Mouse (Mus musculus): ENCODE data around the gene Zfp984.
"Not testable (repeated sequence)": the region's sequence is repeated elsewhere in the genome, so short reads cannot be mapped to it uniquely, and the experiment has no call there.

The Zfp984 gene

GRCm38 (mm10) chr4:147809292-147809965 lies at the start of gene Zfp984:
Gene Zfp984 (minus strand): TSS chr4:147809788.
- DNase-seq (ENCODE audit: low spot score) = peak; percentile 58

- DNase-seq (ENCODE audit: low spot score) = peak; percentile 39
These were observed 41.2 kb upstream of the Zfp984 start for GRCm38 (mm10) chr4:147850776-147851175.

GRCm38 (mm10) chr4:147848584-147848991 lies 39.0 kb upstream of the Zfp984 start:
- DNase-seq (ENCODE audit: low spot score) = no peak

- DNase-seq (ENCODE audit: low spot score) = peak; percentile 65
These were observed 38.3 kb upstream of the Zfp984 start, which contains the start of gene Zfp933 for GRCm38 (mm10) chr4:147847614-147848583. Gene Zfp933 (minus strand): TSS chr4:147848366.

GRCm38 (mm10) chr4:147842871-147843270 lies 33.3 kb upstream of the Zfp984 start:
- no peak for DNase-seq (ENCODE audit: low spot score)

- DNase-seq (ENCODE audit: low spot score) = not testable (repeated sequence)
These were observed 29.7 kb upstream of the Zfp984 start for GRCm38 (mm10) chr4:147839282-147839681.

- no peak for DNase-seq (ENCODE audit: low spot score)
These were observed 14.8 kb upstream of the Zfp984 start for GRCm38 (mm10) chr4:147824389-147824788.

GRCm38 (mm10) chr4:147821414-147821813 lies 11.8 kb upstream of the Zfp984 start:
- not testable (repeated sequence) for DNase-seq (ENCODE audit: low spot score)

GRCm38 (mm10) chr4:147819659-147820058 lies 10.1 kb upstream of the Zfp984 start:
- DNase-seq (ENCODE audit: low spot score) = not testable (repeated sequence)

- DNase-seq (ENCODE audit: low spot score) = no peak
These were observed 5.1 kb upstream of the Zfp984 start for GRCm38 (mm10) chr4:147814592-147815167.

- DNase-seq (ENCODE audit: low spot score) = no peak
These were observed 3.7 kb upstream of the Zfp984 start for GRCm38 (mm10) chr4:147813249-147813765.

- not testable (repeated sequence) for DNase-seq (ENCODE audit: low spot score)
These were observed 347 bp upstream of the Zfp984 start for GRCm38 (mm10) chr4:147809966-147810304.

GRCm38 (mm10) chr4:147808483-147808882 lies 1.1 kb downstream of the Zfp984 start:
- not testable (repeated sequence) for DNase-seq (ENCODE audit: low spot score)

GRCm38 (mm10) chr4:147795308-147795707 lies 14.3 kb downstream of the Zfp984 start:
- not testable (repeated sequence) for DNase-seq (ENCODE audit: low spot score)

- not testable (repeated sequence) for DNase-seq (ENCODE audit: low spot score)
These were observed 15.4 kb downstream of the Zfp984 start for GRCm38 (mm10) chr4:147794026-147794665.

GRCm38 (mm10) chr4:147793390-147793916 lies 16.1 kb downstream of the Zfp984 start:
- not testable (repeated sequence) for DNase-seq (ENCODE audit: low spot score)

- not testable (repeated sequence) for DNase-seq (ENCODE audit: low spot score)
These were observed 17.9 kb downstream of the Zfp984 start for GRCm38 (mm10) chr4:147791729-147792128.

GRCm38 (mm10) chr4:147746255-147746654 lies 63.3 kb downstream of the Zfp984 start:
- DNase-seq (ENCODE audit: low spot score) = not testable (repeated sequence)

- peak; percentile 51 for DNase-seq (ENCODE audit: low spot score)
These were observed 70.8 kb downstream of the Zfp984 start for GRCm38 (mm10) chr4:147738636-147739369.

Measured in testis, postnatal 10 days (tissue).